Mouse (Mus musculus) kidney, adult 2 months (tissue): ENCODE measurements around the gene Arfip2.

ENCODE experiments used
- CTCF ChIP-seq: fragments of 200-500 bp; conservative IDR thresholded peaks from 2 replicates; pipeline ENCODE4 v1.5.1; 2011; ENCODE audit warnings: low read depth, mild to moderate bottlenecking, control low read depth, low read length, moderate library complexity, mixed read lengths; ENCODE audit not compliant: insufficient read depth, insufficient read length
- POLR2A ChIP-seq: fragments of 200-500 bp; IDR thresholded peaks from one replicate; pipeline ENCODE4 v1.6.1; 2011; ENCODE audit warnings: low read depth, low read length, control low read depth

DNA sequence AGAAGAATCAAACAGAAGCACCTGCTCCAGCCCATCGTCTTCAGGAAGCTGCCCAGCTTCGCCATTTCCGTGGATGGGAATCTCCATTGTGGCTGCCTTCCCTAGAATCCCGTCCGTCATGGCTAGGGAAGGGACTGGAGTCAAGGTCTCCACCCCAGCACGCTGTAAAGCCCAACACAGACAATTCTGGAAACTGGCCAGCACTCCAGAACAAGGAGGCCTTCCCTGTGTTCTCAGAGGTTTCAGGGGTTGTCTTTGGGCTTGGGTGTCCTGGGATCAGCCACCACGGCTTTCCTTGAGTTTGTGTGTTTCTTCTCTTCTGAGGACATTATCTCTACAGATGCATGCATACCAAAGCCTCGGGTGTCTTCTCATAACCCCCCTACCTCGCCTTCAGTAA lies 912 bp downstream of the Arfip2 start:
- TF ChIP-seq CTCF (no peak), POLR2A (no peak)
